7 mouse cellular contexts compared by ENCODE assay signal in the genomic region with DNA sequence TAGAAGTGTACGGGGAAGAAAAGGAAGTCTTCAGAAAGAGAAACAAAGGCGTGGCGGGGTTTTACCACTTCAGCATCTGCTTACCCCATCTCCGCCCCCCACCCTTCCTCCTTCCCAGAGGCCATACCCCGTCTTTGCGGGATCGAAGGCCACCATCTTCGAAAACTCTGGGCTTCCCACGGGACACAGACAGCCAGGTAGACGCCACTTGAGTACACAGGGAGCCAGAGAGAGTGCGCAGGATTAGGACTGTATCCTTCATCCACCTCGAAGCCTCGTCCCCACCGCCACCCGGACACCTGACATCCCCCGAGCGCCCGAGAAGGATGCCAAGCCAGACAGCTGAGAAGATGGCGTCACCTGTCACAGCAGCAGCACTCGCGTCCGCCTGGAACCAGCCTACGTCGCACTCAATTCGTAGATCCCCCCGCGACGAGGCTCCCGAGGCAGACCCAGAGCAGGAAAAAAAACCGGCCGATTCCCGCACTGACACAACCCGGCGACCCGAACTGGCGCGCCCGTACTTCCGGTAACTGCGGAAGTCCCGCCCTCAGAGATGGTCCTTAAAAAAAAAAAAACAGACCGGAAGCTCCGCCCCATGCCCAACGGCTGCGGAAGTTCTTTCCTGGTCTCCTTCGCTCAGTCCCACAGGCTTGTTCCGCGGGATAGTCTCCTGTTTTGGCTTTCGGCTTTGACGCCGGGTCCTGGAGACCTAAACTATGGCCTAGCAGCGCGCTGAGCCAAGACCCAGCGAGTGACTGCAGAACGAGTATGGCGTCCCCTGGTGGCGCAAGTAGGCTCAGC. TPM values are rescaled to one million over a fixed set of nuclear protein-coding genes. Genes with fewer than 3 reads are reported as not detected.
A peak's percentile ranks its signal among the peaks of the same experiment; 100 is the strongest.
DNase-seq lines count a peak whose midpoint lies in the region; ATAC-seq lines count a peak whose summit lies in the region.

No protein-coding gene starts in this region.

- under 1% methylated on average over 57 of the region's 57 CpGs for WGBS in intestine, embryonic 16.5 days
- under 1% methylated on average over 56 of the region's 57 CpGs for WGBS in midbrain, embryonic 11.5 days

- peak overlapping the region; percentile 77 for H3K4me2 ChIP-seq in intestine, embryonic 16.5 days (ENCODE audit: low read depth, low read length)
- H3K4me2 ChIP-seq in midbrain, embryonic 11.5 days: peak overlapping the region; percentile 81

- H3K27ac ChIP-seq in intestine, embryonic 16.5 days (ENCODE audit: low read length): peak overlapping the region; percentile 100
- peak overlapping the region; percentile 92 for H3K27ac ChIP-seq in midbrain, embryonic 11.5 days (ENCODE audit: low read depth, low read length)

- H3K4me3 ChIP-seq in intestine, embryonic 16.5 days (ENCODE audit: low read length): peak overlapping the region; percentile 80
- peak overlapping the region; percentile 88 for H3K4me3 ChIP-seq in midbrain, embryonic 11.5 days (ENCODE audit: low read depth, low read length)

- H3K9ac ChIP-seq in intestine, embryonic 16.5 days (ENCODE audit: low read depth, low read length): peak overlapping the region; percentile 90
- peak overlapping the region; percentile 87 for H3K9ac ChIP-seq in midbrain, embryonic 11.5 days (ENCODE audit: low read length)

- ATAC-seq in intestine, embryonic 16.5 days: peak; percentile 92
- peak; percentile 91 for ATAC-seq in midbrain, embryonic 11.5 days (ENCODE audit: low FRiP score)

- no peaks in the 10 kb centered on the region for H3K27me3 ChIP-seq in intestine, embryonic 16.5 days (replicated peaks; ENCODE audit: control insufficient read depth, insufficient read depth, low read length)
- no peaks in the 10 kb centered on the region for H3K27me3 ChIP-seq in midbrain, embryonic 11.5 days (ENCODE audit: control insufficient read depth, insufficient read depth, low read length)

- intact Hi-C loops in gastrocnemius, postnatal 36 days (cut with DNase I): no loop called here
- intact Hi-C loops in left cerebral cortex, postnatal 36 days (cut with DNase I): loop anchor here (1.0 kb wide), 1 partner anchor 15 kb away; a partner anchor contains a TSS

- no peaks in the 10 kb centered on the region for H3K9me3 ChIP-seq in intestine, embryonic 16.5 days (ENCODE audit: control insufficient read depth, low read length)
- H3K9me3 ChIP-seq in midbrain, embryonic 11.5 days (ENCODE audit: control insufficient read depth, low read length): no peaks in the 10 kb centered on the region

- peak; percentile 81 to 82 for DNase-seq in adrenal gland, adult 18-20 months (ENCODE audit: low spot score in 2 of 2)
- DNase-seq in embryo, embryonic 11 days: peak; percentile 93
- DNase-seq in gastrocnemius, postnatal 36 days: peak; percentile 80 to 86
- DNase-seq in left cerebral cortex, postnatal 36 days (ENCODE audit: low spot score in 2 of 2): peak; percentile 88 to 89
- DNase-seq in midbrain, embryonic 11.5 days (ENCODE audit: low spot score, missing footprints): peak; percentile 99
- DNase-seq in skeletal muscle tissue, adult 2 months (ENCODE audit: low read depth, low spot score): peak; percentile 88

- H3K4me1 ChIP-seq in intestine, embryonic 16.5 days (ENCODE audit: control insufficient read depth, insufficient read depth, low read length): peaks cover 6% of the 10 kb centered on the region
- H3K4me1 ChIP-seq in midbrain, embryonic 11.5 days (ENCODE audit: control insufficient read depth, insufficient read depth, low read length): peaks cover 8% of the 10 kb centered on the region

- no peaks in the 10 kb centered on the region for H3K36me3 ChIP-seq in intestine, embryonic 16.5 days (ENCODE audit: control insufficient read depth, insufficient read depth, low read length)
- H3K36me3 ChIP-seq in midbrain, embryonic 11.5 days (ENCODE audit: control insufficient read depth, insufficient read depth, low read length): no peaks in the 10 kb centered on the region

RNA-seq across cellular contexts. Expression of a gene that starts 1.0 kb away (rescaled TPM):
- total RNA-seq in adrenal gland, adult 18-20 months (2021): 10 to 100 TPM; 31.3 to 41.3 TPM
- total RNA-seq in gastrocnemius, postnatal 36 days (2021): 10 to 100 TPM; 26.2 to 27.0 TPM
- 13.3 and 13.6 TPM in 2 replicates for polyA plus RNA-seq in intestine, embryonic 16.5 days (2015; fragmentation: Nextera tagmentation; extraction: Ambion mirVana)
- total RNA-seq in left cerebral cortex, postnatal 36 days (2021): 100 to 1,000 TPM; 104 TPM
- 46.2 and 53.9 TPM in 2 replicates for polyA plus RNA-seq in midbrain, embryonic 11.5 days (2014; fragmentation: Nextera tagmentation; extraction: Ambion mirVana)

RNA-seq across cellular contexts. Expression of a gene that starts 14.6 kb away (rescaled TPM):
- total RNA-seq in adrenal gland, adult 18-20 months (2021): 100 to 1,000 TPM in 1 of 2 experiments, 10 to 100 TPM in 1; 78.7 to 103 TPM
- 1 to 10 TPM; 4.8 to 5.8 TPM for total RNA-seq in gastrocnemius, postnatal 36 days (2021)
- polyA plus RNA-seq in intestine, embryonic 16.5 days (2015; fragmentation: Nextera tagmentation; extraction: Ambion mirVana): 128 and 130 TPM in 2 replicates
- total RNA-seq in left cerebral cortex, postnatal 36 days (2021): 10 to 100 TPM; 37.6 to 42.2 TPM
- polyA plus RNA-seq in midbrain, embryonic 11.5 days (2014; fragmentation: Nextera tagmentation; extraction: Ambion mirVana): 179 and 207 TPM in 2 replicates

Comparison
In these comparisons a context has a peak if more than half of its experiments do, and no peak if none do; other contexts are left out.
1. Peak in every context shown above with its lines: DNase-seq, ATAC-seq, H3K4me3 ChIP-seq and H3K27ac ChIP-seq.
2. RNA of a gene that starts 14.6 kb away (total RNA-seq): 78.7 to 103 TPM in adrenal gland, adult 18-20 months and 37.6 to 42.2 TPM in left cerebral cortex, postnatal 36 days; 4.8 to 5.8 TPM in gastrocnemius, postnatal 36 days; every median in the first group is over 4 times any median in the second.